Mouse (Mus musculus): ENCODE data around the gene Trim65. TPM values are rescaled to one million over a fixed set of nuclear protein-coding genes. Genes with fewer than 3 reads are reported as not detected.

Trim65 gene
- polyA plus RNA-seq, 2 experiments from 2014 or later = 10.7 to 11.9 TPM

DNA sequence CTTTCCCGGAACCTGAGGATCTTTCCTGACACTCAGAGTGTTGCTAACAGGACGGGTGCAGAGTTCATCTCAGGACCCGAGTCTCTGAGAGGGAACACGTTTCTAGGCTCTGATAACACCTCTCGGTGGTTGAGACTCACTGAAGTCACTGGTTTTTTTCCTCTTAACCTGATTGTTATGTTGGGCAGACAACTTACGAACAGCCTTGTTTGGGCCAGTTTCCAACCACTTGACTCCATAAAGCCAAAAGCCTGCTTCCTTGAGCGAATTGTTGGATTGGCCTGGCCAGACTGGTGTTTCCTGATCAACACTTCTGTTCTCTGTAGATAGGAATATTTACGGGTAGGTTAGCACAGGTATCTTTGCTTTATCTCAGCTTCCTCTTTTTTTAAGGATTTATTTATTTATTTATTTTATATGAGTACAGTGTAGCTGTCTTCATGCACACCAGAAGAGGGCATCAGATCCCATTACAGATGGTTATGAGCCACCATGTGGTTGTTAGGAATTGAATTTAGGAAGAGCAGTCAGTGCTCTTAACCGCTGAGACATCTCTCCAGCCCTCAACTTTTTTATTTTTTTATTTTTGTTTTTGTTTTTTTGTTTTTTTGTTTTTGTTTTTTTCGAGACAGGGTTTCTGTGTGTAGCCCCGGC, 42.1 kb downstream of the Trim65 start:
- ATAC-seq = no peak

DNA sequence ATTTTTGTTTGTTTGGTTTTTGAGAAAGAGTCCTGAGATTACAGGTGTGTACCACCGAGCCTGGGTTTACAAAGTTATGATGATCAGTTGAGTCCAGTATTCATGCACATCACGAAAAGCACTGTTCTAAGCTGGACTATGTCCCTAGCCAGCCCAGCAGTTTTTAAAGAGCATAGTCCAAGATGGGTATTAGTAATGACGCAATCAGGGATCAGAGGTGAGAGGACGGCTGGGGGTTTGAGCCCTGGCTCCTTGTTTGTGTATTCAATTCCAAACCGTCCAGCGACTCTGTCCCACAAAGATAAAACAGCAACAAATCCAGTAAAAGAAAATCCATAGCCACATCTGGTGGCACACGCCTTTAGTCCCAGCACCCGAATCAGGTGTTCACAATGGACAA, 42.7 kb downstream of the Trim65 start:
- ATAC-seq = no peak

- peak; percentile 55 for ATAC-seq
Measured at GRCm38 (mm10) chr11:116087194-116088130, 43.5 kb downstream of the Trim65 start.

- peak; percentile 92 for ATAC-seq
Measured at GRCm38 (mm10) chr11:116086258-116087193, 44.4 kb downstream of the Trim65 start, which contains the start of gene Wbp2. Gene Wbp2 (minus strand): TSS chr11:116086995.

DNA sequence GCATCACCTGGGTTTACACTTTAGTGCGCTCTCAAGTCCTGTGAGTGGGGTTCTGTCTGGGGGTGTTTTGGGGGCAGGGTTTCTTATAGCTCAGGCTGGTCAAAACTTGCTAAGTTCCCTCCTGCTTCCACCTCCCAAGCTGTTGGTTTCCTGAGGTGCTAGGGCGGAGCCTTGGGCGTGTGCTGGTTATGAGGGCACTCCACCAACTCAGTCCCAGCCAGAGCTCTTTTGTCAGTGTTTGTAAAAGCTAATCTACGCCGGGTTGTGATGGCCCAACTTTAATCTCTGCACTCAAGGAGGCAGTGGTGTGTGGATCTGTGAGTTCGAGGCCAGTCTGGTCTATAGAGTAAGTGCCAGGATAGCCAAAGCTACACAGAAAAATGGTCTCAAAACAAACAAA, 46.8 kb downstream of the Trim65 start:
- no peak for ATAC-seq

- ATAC-seq = no peak
Measured at GRCm38 (mm10) chr11:116083096-116083672, 47.7 kb downstream of the Trim65 start.

- ATAC-seq = no peak
Measured at GRCm38 (mm10) chr11:116081081-116081480, 49.8 kb downstream of the Trim65 start.

DNA sequence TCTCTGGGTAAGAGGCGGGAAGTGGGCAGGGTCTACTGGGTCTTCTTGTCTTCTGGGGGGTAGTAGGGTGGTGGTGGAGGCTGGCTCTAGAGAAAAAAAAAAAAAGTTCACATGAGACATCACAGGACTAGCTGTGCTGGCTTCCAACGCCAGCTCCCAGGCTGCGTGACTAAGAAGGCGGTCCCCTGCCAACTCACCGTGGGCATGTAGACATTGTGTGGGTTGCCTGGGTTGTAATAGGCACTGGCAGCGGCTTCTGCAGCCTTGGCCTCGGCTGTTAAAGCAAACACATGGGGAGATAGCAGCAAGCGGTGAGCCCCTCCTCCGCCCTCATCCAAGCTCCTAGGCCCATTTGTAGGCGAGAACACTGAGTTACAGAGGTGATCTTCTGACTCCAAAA, 51.4 kb downstream of the Trim65 start:
- no peak for ATAC-seq

DNA sequence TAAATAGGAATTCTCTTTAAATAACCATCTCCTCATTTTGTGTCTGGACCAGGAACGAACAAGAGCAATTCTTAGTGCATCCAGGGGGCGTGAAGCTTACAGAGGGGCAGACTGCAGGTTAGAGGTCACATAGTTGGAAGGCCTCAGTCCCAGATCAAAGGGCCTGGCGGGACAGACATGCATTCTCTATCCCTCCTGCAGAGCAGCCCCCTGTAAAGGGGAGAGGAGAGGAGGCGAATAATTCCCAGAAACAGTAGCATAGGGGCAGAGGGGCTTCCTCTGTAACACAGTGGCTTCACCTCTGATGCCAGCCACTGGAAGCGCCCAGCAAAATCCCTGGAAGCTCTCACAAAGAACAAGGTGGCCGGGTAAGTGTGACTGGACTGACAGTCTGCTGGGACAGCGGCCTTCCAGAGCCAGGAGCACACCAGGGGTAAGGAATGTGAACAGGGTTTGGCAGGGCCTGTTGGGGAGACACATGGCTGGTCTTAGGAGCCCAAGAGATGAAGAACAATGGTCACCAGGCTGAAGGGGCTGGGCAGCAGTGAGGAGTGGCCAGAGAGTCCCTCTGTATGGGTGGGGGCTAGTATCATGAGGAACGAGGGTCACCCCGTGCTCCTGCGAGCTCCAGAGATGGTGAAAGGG, 52.1 kb downstream of the Trim65 start:
- no peak for ATAC-seq

- ATAC-seq = peak; percentile 78
Measured at GRCm38 (mm10) chr11:116078221-116078620, 52.7 kb downstream of the Trim65 start.

DNA sequence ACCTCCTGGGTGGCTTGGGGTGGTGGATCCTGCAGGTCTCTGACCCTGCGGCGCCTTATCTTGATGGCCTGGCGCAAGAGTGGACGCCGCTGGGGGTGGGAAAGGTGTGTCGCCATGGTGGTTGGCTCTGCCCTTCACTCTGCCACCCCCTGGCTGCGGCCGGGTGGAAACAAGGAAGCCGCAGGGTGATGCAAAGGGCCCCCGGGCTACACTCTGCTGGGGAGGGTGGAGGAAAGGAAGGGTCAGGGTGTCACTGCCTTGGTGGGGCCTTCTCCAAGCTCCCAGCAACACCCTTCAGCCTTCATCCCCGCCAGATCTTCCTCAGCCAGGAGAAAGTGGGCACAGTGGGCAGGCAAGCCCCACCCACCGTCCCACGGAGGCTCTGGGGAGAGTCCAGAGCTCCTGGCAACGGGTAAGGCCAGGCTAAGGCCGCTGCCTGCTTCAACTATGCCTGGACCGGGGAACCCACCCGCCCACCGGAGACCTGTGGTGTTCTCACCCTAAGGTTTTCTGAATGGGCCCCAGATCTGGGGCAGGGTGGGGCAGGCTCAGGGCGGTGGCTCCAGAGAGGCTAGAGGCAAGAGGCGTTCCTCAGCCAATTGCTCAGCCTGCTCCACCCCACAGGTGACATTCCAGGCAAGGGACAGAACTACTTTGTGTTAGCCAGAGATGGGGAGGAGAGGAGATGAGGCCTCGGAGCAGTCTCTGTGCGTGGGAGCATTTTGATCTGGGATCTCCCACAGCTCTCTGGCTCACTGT, 53.3 kb downstream of the Trim65 start, which contains the start of gene Unc13d:
Gene Unc13d, minus strand, starts transcription at position 516 of the 759 bp plus-strand sequence.
- ATAC-seq = peak; percentile 44

- peak; percentile 50 for ATAC-seq
Measured at GRCm38 (mm10) chr11:116076836-116077235, 54.1 kb downstream of the Trim65 start.

GRCm38 (mm10) chr11:116076266-116076540, 54.7 kb downstream of the Trim65 start:
- no peak for ATAC-seq

DNA sequence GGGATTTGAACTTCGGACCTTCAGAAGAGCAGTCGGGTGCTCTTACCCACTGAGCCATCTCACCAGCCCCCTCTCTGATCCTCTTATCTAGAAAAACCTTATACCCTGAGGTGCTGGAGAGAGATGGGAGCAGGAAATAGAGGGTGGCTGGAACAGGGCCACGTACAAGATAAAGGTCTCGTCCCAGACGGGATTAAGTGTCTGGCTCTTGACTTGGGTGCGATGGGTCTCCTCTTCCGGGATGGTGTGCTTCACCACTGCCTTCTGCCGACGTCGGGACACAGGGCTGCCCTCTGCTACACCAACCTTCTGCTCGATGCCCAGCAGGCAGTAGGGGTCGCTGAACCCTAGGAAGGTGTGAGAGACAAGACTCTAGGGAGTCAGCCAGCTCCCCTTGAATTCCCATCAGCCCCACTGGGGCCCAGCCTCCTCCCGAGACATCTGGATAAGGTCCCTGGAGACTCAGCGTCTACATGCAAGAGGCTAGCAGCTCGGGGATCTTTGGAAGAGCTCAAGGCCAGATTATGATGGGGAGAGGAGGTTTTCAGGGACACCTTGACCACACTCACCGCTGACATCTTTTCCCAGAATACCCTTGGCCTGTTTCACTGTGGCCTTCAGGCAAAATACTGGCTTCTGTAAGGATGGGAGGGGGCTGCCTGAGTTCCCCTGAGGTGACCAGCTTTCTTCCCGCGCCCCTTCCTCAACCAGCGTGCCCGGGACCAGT, 55.2 kb downstream of the Trim65 start:
- ATAC-seq = no peak

DNA sequence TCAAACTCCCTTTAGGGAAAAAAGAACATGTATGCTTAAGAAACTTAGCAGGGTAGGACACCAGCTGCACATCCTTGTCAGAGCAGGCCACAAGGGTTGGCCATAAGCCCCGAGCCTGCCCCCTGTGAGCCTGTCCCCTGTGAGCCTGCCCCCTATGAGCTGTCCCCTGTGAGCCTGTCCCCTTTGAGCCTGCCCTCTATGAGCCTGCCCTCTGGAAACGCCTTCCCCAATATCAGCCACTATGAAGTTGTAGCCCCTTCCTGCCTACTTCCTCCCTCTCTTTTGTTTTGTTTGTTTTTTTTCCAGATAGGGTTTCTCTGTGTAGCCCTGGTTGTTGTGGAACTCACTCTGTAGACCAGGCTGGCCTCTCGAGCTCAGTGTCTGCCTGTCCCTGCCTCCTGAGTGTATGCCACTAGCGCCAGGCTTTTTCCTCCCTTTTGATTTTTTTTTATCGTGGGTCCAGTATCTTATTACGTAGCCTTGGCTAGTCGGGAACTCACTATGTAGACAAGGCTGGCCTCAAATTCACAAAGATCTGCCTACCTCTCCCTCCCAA, 56.4 kb downstream of the Trim65 start:
- no peak for ATAC-seq

DNA sequence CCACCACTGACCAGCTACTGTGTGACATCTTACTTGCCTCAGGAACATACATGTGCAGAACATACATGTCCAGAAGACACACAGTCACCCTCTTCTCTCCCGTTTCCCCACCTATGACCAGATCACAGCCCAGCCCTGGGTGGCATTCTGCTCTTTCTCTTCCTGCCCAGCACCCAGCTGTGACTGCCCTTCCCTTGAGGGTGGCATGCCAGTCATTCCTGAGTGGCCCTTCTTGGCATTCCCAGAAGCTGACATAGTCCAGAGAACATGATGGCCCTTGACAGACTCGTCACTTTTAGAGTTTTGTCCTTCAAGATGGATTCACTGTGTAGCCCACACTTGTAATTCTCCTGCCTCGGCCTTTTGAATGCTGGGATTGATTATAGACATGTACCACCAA, 58.3 kb downstream of the Trim65 start:
- no peak for ATAC-seq
